Mouse (Mus musculus) layer of hippocampus, postnatal 36 days (tissue): ENCODE results near the gene Cntnap1. TPM values are rescaled to one million over a fixed set of nuclear protein-coding genes. Genes with fewer than 3 reads are reported as not detected.
A peak's percentile ranks its signal among the peaks of the same experiment; 100 is the strongest.

Source experiments
- DNase-seq, 2 experiments: peaks; one replicate each; pipeline ENCODE4 v3.0.0; 2022
- microRNA-seq, 2 experiments: library from miRNA; unstranded; fragments of <30 nt; microRNA quantifications; one replicate each; pipeline ENCODE4 v1.2.0; 2021
- total RNA-seq, 2 experiments: library from RNA; stranded (reverse); gene quantifications; 2 replicates each; pipeline ENCODE4 v1.2.3; 2021

Gene Cntnap1
- total RNA-seq, 2 experiments from 2014 or later, result 168 to 169 TPM

DNA sequence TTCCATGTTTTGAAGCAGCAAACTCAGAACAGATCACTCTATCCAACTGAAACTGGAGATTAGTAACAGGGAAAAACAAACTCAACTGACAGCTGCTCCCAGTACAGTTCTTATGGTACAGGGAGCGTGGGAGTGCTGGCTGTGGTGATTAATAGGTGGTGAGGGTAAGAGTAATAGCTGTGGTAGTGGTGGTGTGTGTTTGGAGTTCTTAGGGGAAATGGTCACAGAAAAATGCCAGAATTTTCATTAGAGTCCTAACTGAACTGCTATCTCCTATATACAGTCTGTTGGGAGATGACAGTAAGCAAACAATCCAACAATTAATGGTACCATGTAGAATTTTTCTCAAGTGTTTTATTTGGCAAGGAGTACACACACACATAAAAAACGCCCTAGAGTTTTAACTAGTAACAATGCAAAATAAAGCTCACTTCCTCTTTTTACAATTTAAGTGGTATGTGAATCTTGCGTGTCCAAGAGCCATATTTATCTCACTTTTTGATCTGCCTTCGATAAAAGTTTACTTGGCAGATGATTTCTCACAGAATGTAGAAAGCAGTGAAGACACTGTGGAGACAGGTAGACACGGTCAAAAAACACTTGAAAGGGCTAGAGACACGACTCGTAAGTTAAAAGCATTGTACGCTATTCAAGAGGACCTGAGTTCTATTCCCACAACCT lies 51.1 kb downstream of the Cntnap1 start:
- no peak for DNase-seq

GRCm38 (mm10) chr11:101224337-101224736 lies 54.0 kb downstream of the Cntnap1 start:
- DNase-seq, result no peak

DNA sequence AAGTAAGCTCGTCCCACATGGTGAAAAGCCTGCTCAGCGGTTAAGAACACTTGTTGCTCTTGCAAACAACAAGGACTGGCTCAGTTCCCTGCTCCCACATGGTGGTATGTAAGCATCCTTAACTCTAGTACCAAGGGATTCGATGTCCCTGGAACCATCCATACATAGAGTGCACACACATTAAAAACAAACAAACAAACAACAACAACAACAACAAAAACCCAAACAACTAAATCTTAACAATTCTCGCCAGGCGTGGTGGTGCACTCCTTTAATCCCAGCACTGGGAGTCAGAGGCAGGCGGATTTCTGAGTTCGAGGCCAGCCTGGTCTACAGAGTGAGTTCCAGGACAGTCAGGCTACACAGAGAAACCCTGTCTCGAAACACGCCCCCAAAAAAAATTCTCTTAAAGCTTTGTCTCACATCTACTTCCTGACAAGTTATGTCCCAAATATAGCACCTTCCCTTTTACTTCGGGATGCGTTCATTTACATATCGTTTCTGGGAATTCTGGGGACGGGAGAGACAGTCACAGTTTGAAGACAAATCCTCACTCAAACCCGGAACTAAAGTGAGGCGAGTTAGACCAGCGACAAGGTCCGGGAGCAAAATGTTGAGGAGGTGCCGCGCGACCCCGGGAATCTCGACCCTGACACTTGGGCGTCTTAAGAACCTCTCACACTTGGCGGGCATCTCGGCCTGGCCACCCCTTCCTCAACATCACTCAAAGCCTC lies 55.2 kb downstream of the Cntnap1 start:
- DNase-seq, result no peak

DNA sequence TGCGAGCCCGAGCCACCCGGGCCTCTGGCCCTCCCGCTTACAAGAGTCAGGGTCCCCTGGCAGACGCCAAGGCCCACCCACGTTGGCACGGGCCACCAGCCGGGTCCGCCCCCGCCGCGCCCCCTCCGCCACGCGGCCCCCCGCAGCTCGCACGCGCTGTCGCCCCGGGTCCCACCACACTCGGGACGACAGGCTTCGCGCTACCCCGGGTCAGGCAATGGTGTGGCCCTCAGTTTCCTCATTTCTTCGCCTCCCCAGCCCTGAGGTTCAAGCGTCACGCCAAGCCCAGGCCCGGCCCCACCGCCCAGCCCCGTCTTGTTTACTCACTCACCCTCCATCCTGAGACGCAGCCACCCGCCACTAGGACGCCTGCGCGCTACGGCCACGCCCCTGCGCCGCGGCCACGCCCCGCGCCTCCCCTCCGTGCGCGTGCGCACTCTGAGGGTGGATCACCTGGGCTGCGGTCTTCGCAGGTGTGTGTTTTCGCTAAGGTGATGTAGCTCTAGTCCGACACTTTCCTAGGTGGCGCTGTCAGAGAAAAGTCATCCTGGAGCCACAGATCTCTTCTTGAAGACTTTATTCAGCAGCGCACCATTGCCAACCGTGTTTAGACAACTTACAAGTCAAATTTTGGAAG lies 55.9 kb downstream of the Cntnap1 start, which contains the start of gene Ezh1:
Ezh1 (minus strand) TSS at position 399 of the 637 bp plus-strand sequence.
- peak; percentile 89 to 90 for DNase-seq

DNA sequence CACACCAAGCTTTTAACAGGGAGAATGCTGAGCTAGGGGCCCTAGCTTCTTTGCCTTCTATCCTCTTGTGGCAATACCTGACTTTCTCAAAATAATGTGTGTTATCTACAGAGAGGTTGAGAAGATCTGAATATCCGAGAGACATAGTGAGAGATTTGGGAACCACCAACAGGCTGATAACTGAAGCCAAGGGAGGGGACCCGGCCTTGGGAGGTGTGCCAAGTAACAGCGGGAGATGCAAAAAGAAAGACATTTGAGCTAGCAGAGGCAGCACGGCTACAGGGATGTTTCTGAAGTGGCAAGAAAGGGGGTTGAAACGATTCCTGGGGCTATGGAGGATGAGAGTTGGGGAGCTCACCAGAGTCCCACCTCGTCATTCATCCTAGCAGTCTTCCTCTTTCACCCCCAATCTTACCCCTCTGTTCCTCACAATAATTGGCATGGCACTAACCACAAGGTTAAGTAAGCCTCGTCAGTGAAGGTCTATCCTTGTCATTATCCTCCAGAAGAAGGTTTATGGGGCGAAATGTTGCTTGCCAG lies 59.1 kb downstream of the Cntnap1 start:
- no peak for DNase-seq

DNA sequence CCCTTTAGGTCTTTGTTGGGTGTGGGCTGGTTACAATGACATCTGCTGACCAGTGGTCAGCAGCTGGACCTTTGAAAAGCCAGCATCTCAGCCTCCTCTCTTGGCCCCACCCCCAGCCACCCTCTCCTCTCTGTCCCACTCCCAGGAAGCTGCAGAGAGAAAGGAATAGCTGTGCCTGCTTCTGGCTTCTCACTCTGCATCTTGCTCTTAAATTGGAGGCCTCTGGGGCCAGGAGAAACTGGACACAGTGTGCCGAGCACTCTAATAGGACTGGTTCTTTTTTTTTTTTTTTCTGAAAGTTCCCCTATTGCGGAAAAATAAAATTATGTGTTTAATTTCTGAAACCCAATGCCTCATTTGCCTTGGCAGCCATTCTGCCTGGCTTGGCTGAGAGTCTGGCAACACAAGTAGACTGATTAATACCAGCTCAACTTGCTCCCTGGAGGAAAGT lies 59.8 kb downstream of the Cntnap1 start:
- no peak for DNase-seq

GRCm38 (mm10) chr11:101230526-101230925 lies 60.2 kb downstream of the Cntnap1 start:
- DNase-seq, result no peak

DNA sequence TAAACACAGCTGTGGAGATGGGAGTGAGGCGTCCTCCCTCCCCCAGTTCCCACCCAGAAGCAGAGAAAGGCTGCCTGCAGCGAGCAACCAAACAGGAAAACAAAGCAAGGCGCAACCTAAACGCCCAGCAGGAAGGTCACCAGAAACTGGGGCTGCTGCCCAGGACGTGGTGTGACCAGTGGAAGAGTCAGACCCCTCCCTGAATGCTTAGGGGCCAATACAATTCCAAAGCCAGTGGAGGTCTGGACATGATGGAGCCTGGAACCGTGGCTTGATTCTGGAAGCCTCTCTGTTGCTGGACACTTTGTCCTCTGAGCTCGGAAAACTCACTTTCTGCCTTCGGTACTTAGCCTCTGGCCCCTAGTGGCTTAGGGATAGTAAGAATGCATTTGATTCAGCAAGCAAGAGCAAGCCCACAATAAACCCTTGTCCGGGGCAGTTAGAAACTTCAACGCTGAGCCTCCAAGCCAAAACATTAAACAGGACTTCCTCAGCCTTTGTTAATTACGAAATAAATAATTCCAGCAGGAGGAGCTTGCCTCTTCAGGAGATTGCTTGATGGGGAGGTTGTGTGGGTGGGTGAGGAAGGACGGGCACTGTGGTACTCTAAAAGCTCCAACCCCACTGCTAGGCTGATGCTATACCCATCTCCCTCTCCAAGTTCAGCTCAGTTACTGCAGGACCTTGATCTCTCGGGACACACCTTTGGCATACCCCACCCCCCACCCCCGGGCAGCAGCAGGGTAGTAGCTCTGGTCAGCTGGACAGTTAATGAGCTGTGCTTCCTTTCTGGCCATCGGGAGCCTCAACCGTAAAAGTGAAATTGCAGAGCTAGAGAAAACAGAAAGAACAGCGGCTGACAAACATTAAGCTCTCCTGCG lies 60.9 kb downstream of the Cntnap1 start:
- peak in 1 of 2 experiments; percentile 27 for DNase-seq

DNA sequence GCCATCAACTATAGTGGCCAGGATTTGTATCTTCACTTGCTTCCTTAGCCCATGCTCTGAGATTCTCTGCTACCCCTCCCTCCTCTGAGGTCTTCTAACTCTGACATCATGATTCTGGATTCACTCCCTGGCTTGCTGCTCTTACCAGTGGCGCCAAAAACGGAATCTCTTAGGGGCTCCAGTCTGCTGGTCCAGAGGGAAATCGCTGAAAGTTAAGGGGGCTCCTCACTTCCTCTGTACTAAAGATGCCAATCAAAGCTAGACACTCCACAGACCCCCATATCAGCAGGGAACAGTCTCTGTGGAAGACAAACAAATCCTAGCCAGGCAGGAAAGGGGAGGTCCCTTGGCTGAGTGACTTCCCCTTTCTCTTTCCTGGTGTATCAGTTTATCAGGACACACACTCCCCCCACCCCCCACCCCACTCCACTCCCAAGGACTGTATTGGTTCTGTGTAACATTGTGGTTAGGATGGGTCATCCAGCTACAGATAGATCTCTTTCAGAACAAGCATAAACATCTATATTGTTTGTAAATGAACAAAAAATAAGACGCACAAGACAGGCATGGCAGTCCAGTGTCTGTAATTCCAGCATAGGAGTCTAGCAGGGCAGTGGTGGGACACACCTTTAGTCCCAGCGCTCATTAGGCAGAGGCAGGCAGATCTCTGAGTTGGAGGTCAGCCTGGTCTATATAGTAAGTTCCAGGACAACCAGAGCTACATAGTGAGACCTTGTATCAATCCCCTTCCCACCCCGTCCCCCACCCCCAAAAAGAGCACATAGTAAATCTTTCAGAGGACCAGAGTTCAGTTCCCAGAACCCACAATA lies 61.9 kb downstream of the Cntnap1 start:
- no peak for DNase-seq

GRCm38 (mm10) chr11:101233240-101233639 lies 62.9 kb downstream of the Cntnap1 start:
- no peak for DNase-seq

- DNase-seq, result no peak
Observed at GRCm38 (mm10) chr11:101234124-101234523, 63.8 kb downstream of the Cntnap1 start.

GRCm38 (mm10) chr11:101235429-101235828 lies 65.1 kb downstream of the Cntnap1 start:
- DNase-seq, result no peak

- no peak for DNase-seq
Observed at GRCm38 (mm10) chr11:101236782-101237181, 66.5 kb downstream of the Cntnap1 start.

GRCm38 (mm10) chr11:101238071-101238647 lies 67.8 kb downstream of the Cntnap1 start:
- peak; percentile 33 to 55 for DNase-seq

Small RNA genes lying within 50 kb of the gene (microRNA-seq; reads per million reads assigned to microRNA genes)
- gene Gm27626, result 0 reads per million in 2 experiments

Other genes starting within 250 kb of the Cntnap1 start
- gene Stat3, start 231.0 kb upstream of the Cntnap1 start, total RNA-seq, result 10 to 100 TPM; 34.2 to 44.7 TPM
- 10 to 100 TPM; 12.4 to 14.5 TPM for gene Cavin1, start 199.6 kb upstream of the Cntnap1 start, total RNA-seq
- 100 to 1,000 TPM; 464 to 482 TPM for gene Atp6v0a1, start 161.1 kb upstream of the Cntnap1 start, total RNA-seq
- 1 to 10 TPM; 7.2 to 9.1 TPM for gene Naglu, start 100.5 kb upstream of the Cntnap1 start, total RNA-seq
- gene Hsd17b1, start 92.1 kb upstream of the Cntnap1 start, total RNA-seq, result 1 to 10 TPM in 1 of 2 experiments, under 1 TPM in 1; 0.67 to 1.7 TPM
- 10 to 100 TPM; 27.0 to 28.0 TPM for gene Coasy, start 88.0 kb upstream of the Cntnap1 start, total RNA-seq
- gene Mlx, start 83.2 kb upstream of the Cntnap1 start, total RNA-seq, result 10 to 100 TPM; 42.1 to 53.7 TPM
- gene Psmc3ip, start 75.1 kb upstream of the Cntnap1 start, total RNA-seq, result 1 to 10 TPM; 3.6 to 3.9 TPM
- 10 to 100 TPM; 58.7 to 61.1 TPM for gene Retreg3, start 50.6 kb upstream of the Cntnap1 start, total RNA-seq
- 10 to 100 TPM; 39.7 to 41.8 TPM for gene Tubg1, start 50.6 kb upstream of the Cntnap1 start, total RNA-seq
- gene Tubg2, start 14.6 kb upstream of the Cntnap1 start, total RNA-seq, result 10 to 100 TPM; 39.9 to 40.7 TPM
- gene Plekhh3, start 828 bp downstream of the Cntnap1 start, total RNA-seq, result 10 to 100 TPM; 12.5 to 14.8 TPM
- not detected for gene Ccr10, start 4.9 kb downstream of the Cntnap1 start, total RNA-seq
- gene Ezh1, start 55.9 kb downstream of the Cntnap1 start, total RNA-seq, result 10 to 100 TPM; 65.9 to 77.2 TPM
- 10 to 100 TPM; 63.7 to 68.0 TPM for gene Ramp2, start 75.5 kb downstream of the Cntnap1 start, total RNA-seq
- gene Vps25, start 83.2 kb downstream of the Cntnap1 start, total RNA-seq, result 10 to 100 TPM; 63.0 to 66.0 TPM
- 1 to 10 TPM; 6.4 to 8.3 TPM for gene Wnk4, start 90.0 kb downstream of the Cntnap1 start, total RNA-seq
- gene Cntd1, start 108.5 kb downstream of the Cntnap1 start, total RNA-seq, result under 1 TPM; 0.58 to 0.67 TPM
- gene Coa3, start 108.6 kb downstream of the Cntnap1 start, total RNA-seq, result 100 to 1,000 TPM in 1 of 2 experiments, 10 to 100 TPM in 1; 96.7 to 113 TPM
- 100 to 1,000 TPM; 217 to 238 TPM for gene Becn1, start 131.8 kb downstream of the Cntnap1 start, total RNA-seq
- gene Psme3, start 145.7 kb downstream of the Cntnap1 start, total RNA-seq, result 100 to 1,000 TPM; 121 to 122 TPM
- 1 to 10 TPM; 8.4 to 9.7 TPM for gene Aoc2, start 154.5 kb downstream of the Cntnap1 start, total RNA-seq
- gene Aoc3, start 160.1 kb downstream of the Cntnap1 start, total RNA-seq, result 1 to 10 TPM in 1 of 2 experiments, under 1 TPM in 1; 0.62 to 1.4 TPM
- gene G6pc, start 197.0 kb downstream of the Cntnap1 start, total RNA-seq, result not detected
- gene Aarsd1, start 247.1 kb downstream of the Cntnap1 start, total RNA-seq, result 10 to 100 TPM; 41.4 to 43.7 TPM